In genomic region chr6:88942595-88942994, GRCm38 (mm10) we compare ENCODE assay signal across 9 mouse cellular contexts. TPM values are rescaled to one million over a fixed set of nuclear protein-coding genes. Genes with fewer than 3 reads are reported as not detected.
DNase-seq lines count a peak whose midpoint lies in the region; ATAC-seq and TF ChIP-seq lines count a peak whose summit lies in the region.
"Had no signal": no experiment of that assay in that cellular context is flagged by ENCODE, and none has a peak within 500 bp of the region (broad histone marks: within the 10 kb centered on the region; RNA-seq: fewer than 3 reads in every experiment).

No protein-coding gene starts in this region.

- H3K9me3 ChIP-seq in heart, embryonic 11.5 days (replicated peaks; ENCODE audit: control insufficient read depth, low read length) = no peaks in the 10 kb centered on the region
- H3K9me3 ChIP-seq in hindbrain, embryonic 14.5 days (ENCODE audit: control insufficient read depth, low read length) = no peaks in the 10 kb centered on the region

- no peak overlapping the region for H3K4me3 ChIP-seq in heart, embryonic 11.5 days (ENCODE audit: low read depth, low read length)
- H3K4me3 ChIP-seq in hindbrain, embryonic 14.5 days (replicated peaks; ENCODE audit: low read length) = no peak overlapping the region
- H3K4me3 ChIP-seq in kidney, adult 2 months (ENCODE audit: insufficient read depth, low read depth, low read length) = no peak overlapping the region

- no peak overlapping the region for H3K4me2 ChIP-seq in heart, embryonic 11.5 days
- peak overlapping the region; percentile 39 for H3K4me2 ChIP-seq in hindbrain, embryonic 14.5 days (replicated peaks)

- H3K27me3 ChIP-seq in heart, embryonic 11.5 days (ENCODE audit: control insufficient read depth, insufficient read depth, low read length) = no peaks in the 10 kb centered on the region
- H3K27me3 ChIP-seq in hindbrain, embryonic 14.5 days (ENCODE audit: control insufficient read depth, insufficient read depth, low read length) = no peaks in the 10 kb centered on the region
- no peaks in the 10 kb centered on the region for H3K27me3 ChIP-seq in kidney, adult 2 months (replicated peaks; ENCODE audit: control insufficient read depth, insufficient read depth, low read length)

- H3K9ac ChIP-seq in heart, embryonic 11.5 days (ENCODE audit: low read depth, low read length) = no peak overlapping the region
- no peak overlapping the region for H3K9ac ChIP-seq in hindbrain, embryonic 14.5 days

- 0 out of 2 replicates have a peak overlapping the region, but pooled peaks have one; percentile 88 for H3K27ac ChIP-seq in heart, embryonic 11.5 days (ENCODE audit: low read depth, low read length)
- peak overlapping the region; percentile 78 for H3K27ac ChIP-seq in hindbrain, embryonic 14.5 days
- no peak overlapping the region for H3K27ac ChIP-seq in kidney, adult 2 months (ENCODE audit: insufficient read depth, low read depth, low read length)

- no peak for DNase-seq in heart, postnatal 4 days
- peak; percentile 61 for DNase-seq in embryo, embryonic 9.5 days (ENCODE audit: extremely low spot score)
- DNase-seq in hindbrain, embryonic 14.5 days (ENCODE audit: low spot score) = peak; percentile 83
- DNase-seq in neural tube, embryonic 10.5 days (ENCODE audit: extremely low spot score, low spot score) = peak; percentile 70
- DNase-seq in adrenal gland, adult 8-10 months = no peak
- no peak for DNase-seq in kidney, adult 2 months
- no peak for DNase-seq in kidney, adult 18-20 months
- DNase-seq: kidney, postnatal 36 days had no signal

- WGBS in heart, embryonic 11.5 days (ENCODE audit: insufficient replicate concordance) = 51% methylated on average over 8 of the region's 8 CpGs
- 4% methylated on average over 8 of the region's 8 CpGs for WGBS in hindbrain, embryonic 14.5 days
- WGBS in kidney, adult 2 months = 66% methylated on average over 8 of the region's 8 CpGs

- TF ChIP-seq POLR2A in kidney, adult 2 months (IDR thresholded peaks at IDR 0.05; ENCODE audit: low read depth, low read length) = no peak

- peaks cover 45% of the 10 kb centered on the region for H3K4me1 ChIP-seq in heart, embryonic 11.5 days (ENCODE audit: control insufficient read depth, insufficient read depth, low read length)
- peaks cover 63% of the 10 kb centered on the region for H3K4me1 ChIP-seq in hindbrain, embryonic 14.5 days (replicated peaks; ENCODE audit: control insufficient read depth, insufficient read depth, low read length)
- H3K4me1 ChIP-seq in kidney, adult 2 months (ENCODE audit: control insufficient read depth, insufficient read depth, low read length) = no peaks in the 10 kb centered on the region

- no peaks in the 10 kb centered on the region for H3K36me3 ChIP-seq in heart, embryonic 11.5 days (ENCODE audit: control insufficient read depth, insufficient read depth, low read length)
- H3K36me3 ChIP-seq in hindbrain, embryonic 14.5 days (replicated peaks; ENCODE audit: control insufficient read depth, insufficient read depth) = no peaks in the 10 kb centered on the region
- H3K36me3 ChIP-seq in kidney, adult 2 months (ENCODE audit: control insufficient read depth, insufficient read depth, low read length) = no peaks in the 10 kb centered on the region

- ATAC-seq in heart, embryonic 11.5 days (replicated peaks; ENCODE audit: insufficient number of reproducible peaks, low FRiP score, low TSS enrichment) = no peak
- ATAC-seq in hindbrain, embryonic 14.5 days (ENCODE audit: low FRiP score) = peak; percentile 83

- TF ChIP-seq CTCF in kidney, adult 2 months (conservative IDR thresholded peaks at IDR 0.05; ENCODE audit: insufficient read depth, insufficient read length, low read depth, low read length) = no peak

RNA-seq across cellular contexts. Expression of gene Tpra1, which starts 40.5 kb away (rescaled TPM):
- polyA plus RNA-seq in heart, embryonic 11.5 days (2014; fragmentation: Nextera tagmentation; extraction: Ambion mirVana) = 40.1 and 41.8 TPM in 2 replicates
- 10 to 100 TPM; 29.7 to 30.8 TPM for total RNA-seq in heart, postnatal 4 days (2021)
- polyA plus RNA-seq in hindbrain, embryonic 14.5 days (2014; fragmentation: Nextera tagmentation; extraction: Ambion mirVana) = 45.8 and 48.5 TPM in 2 replicates
- 100 to 1,000 TPM; 122 to 168 (median 148) TPM for total RNA-seq in adrenal gland, adult 8-10 months (2022)
- polyA plus RNA-seq in kidney, adult 2 months (2012; rRNA removed) = 132 and 156 TPM in 2 replicates

RNA-seq across cellular contexts. Expression of gene Mcm2, which starts 44.0 kb away (rescaled TPM):
- 119 and 138 TPM in 2 replicates for polyA plus RNA-seq in heart, embryonic 11.5 days (2014; fragmentation: Nextera tagmentation; extraction: Ambion mirVana)
- 100 to 1,000 TPM in 1 of 2 experiments, 10 to 100 TPM in 1; 86.1 to 103 TPM for total RNA-seq in heart, postnatal 4 days (2021)
- polyA plus RNA-seq in hindbrain, embryonic 14.5 days (2014; fragmentation: Nextera tagmentation; extraction: Ambion mirVana) = 27.0 and 30.2 TPM in 2 replicates
- 10 to 100 TPM; 26.9 to 51.6 (median 35.2) TPM for total RNA-seq in adrenal gland, adult 8-10 months (2022)
- polyA plus RNA-seq in kidney, adult 2 months (2012; rRNA removed) = 8.9 and 10.2 TPM in 2 replicates

Comparison
In these comparisons a context has a peak if more than half of its experiments do, and no peak if none do; other contexts are left out.
1. DNase-seq: peak in embryo, embryonic 9.5 days (single experiment), hindbrain, embryonic 14.5 days (single experiment) and neural tube, embryonic 10.5 days (single experiment); none in heart, postnatal 4 days (single experiment), adrenal gland, adult 8-10 months (single experiment), kidney, adult 2 months (single experiment) and kidney, adult 18-20 months (single experiment).